Mouse (Mus musculus) kidney, postnatal 4 days (tissue): ENCODE data around the gene Ehbp1.

Experiments
- DNase-seq, 2 experiments: peaks; one replicate each; pipeline ENCODE4 v3.0.0; 2021; ENCODE audit warnings: mixed read lengths in 2 of 2

The Ehbp1 gene

GRCm38 (mm10) chr11:22194607-22195006 is 147.5 kb downstream of the Ehbp1 start:
- DNase-seq: no peak

- DNase-seq: no peak
These were observed 151.5 kb downstream of the Ehbp1 start for GRCm38 (mm10) chr11:22190576-22190975.

GRCm38 (mm10) chr11:22189970-22190369 is 152.1 kb downstream of the Ehbp1 start:
- no peak for DNase-seq

GRCm38 (mm10) chr11:22181530-22182501 is 160.3 kb downstream of the Ehbp1 start:
- DNase-seq: no peak

GRCm38 (mm10) chr11:22180146-22180545 is 161.9 kb downstream of the Ehbp1 start:
- no peak for DNase-seq

DNA sequence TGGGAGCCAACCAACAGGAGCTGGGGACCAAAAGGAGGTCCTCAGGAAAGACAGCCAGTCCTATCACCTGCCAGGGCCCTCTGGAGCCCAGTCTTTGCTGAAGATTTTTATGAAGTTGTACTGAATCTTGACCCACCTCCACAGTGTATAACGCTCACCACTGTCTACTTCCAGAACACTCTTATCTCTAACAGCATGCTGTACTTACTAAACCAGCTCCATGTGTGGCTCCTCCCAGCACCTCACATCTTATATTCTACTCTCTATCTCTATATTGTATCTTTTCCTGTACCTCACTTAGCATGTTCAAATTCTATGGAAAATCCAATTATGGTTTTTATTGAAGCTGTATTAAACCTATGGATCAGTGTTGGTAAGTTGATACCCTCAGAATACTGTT is 163.5 kb downstream of the Ehbp1 start:
- DNase-seq: no peak

GRCm38 (mm10) chr11:22174311-22174710 is 167.8 kb downstream of the Ehbp1 start:
- DNase-seq: no peak

- no peak for DNase-seq
These were observed 171.0 kb downstream of the Ehbp1 start for GRCm38 (mm10) chr11:22170962-22171638.

- no peak for DNase-seq
These were observed 184.2 kb downstream of the Ehbp1 start for GRCm38 (mm10) chr11:22157882-22158281.

- no peak for DNase-seq
These were observed 185.9 kb downstream of the Ehbp1 start for GRCm38 (mm10) chr11:22156182-22156581.

- no peak for DNase-seq
These were observed 186.6 kb downstream of the Ehbp1 start for GRCm38 (mm10) chr11:22155366-22156095.

- no peak for DNase-seq
These were observed 187.4 kb downstream of the Ehbp1 start for GRCm38 (mm10) chr11:22154501-22155294.

DNA sequence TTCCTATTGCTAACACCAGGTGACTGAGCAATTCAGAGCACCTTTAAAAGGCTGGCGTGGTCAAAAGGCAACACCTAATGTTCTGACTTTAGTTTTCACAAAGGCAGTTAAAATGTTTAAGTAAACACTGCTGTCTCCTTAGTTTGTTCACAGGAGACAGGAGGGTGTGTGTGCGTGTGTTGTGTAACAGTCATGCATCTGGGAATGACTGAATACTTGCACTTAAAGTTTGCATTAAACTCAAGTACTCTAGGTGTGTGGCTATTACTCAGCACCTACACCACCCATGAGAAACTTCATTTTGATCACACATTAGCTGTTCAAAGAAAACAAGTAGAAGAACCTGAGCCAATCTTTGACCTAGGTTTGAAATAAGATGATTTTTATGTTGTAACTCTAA is 201.4 kb downstream of the Ehbp1 start:
- no peak for DNase-seq

- DNase-seq: no peak
These were observed 203.6 kb downstream of the Ehbp1 start for GRCm38 (mm10) chr11:22138466-22138865.

GRCm38 (mm10) chr11:22125188-22125587 is 216.9 kb downstream of the Ehbp1 start:
- no peak for DNase-seq

- DNase-seq: no peak
These were observed 223.2 kb downstream of the Ehbp1 start for GRCm38 (mm10) chr11:22118853-22119252.

DNA sequence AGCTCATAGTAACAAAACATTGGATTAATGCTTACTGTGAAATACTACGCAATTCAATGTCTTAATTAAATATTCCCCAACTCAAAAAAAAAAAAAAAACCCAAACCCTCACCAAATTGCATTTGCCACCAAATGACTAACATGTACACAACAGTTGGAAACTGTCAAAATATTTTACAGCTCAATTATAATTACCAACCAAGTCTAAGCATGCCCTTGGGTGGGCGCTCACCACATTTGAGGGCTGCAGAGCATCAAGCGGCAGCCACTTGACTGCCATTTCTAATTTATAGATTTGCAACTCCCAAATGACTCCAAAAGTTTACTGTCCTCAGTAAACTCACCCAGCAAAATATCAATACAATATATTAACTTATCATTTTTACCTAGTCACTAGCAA is 229.9 kb downstream of the Ehbp1 start:
- DNase-seq: no peak

GRCm38 (mm10) chr11:22089346-22089745 is 252.7 kb downstream of the Ehbp1 start:
- no peak for DNase-seq

GRCm38 (mm10) chr11:22063352-22063751 is 278.7 kb downstream of the Ehbp1 start:
- DNase-seq: no peak

DNA sequence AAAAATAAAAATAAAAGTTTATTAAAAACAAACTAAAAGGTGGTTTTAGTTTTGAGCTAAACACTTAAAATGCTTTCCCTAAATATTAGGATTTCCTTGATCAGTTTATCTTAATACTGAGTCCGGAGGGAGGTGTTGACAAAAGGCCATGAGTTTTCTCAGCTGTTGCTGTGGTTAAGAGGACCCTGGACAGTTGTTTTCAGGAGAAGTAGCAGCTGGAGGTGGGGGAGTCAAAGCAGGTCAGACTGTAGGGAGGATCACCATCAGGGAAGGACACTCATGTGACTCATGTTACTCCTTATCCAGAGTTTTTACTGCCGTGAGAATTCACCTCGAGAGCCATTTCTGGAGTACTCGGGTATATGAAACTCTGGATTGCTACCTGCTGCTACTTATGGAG is 280.4 kb downstream of the Ehbp1 start:
- peak; percentile 19 to 27 for DNase-seq

DNA sequence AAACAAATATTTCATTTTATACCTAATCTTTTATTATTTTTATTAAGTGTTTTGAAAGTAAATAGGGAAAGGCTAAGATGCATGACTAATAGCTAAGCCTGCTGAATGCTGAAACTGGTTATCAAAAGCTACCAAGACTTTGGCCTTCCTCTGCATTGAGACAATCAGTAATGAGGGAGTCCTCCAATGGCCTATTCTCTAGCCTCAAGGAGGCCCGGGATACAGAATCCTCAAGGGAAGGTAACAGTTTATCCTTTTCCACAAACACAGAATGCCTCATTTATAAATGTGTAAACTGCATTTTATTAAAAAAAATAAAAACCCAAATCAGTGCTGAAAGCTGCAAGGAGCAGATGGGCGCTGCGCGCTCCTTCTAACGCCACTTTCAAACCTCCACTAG is 284.6 kb downstream of the Ehbp1 start:
- DNase-seq: no peak

- DNase-seq: no peak
These were observed 286.2 kb downstream of the Ehbp1 start for GRCm38 (mm10) chr11:22055908-22056307.
